Mouse (Mus musculus): ENCODE results near the gene Anapc13.

Gene Anapc13

GRCm38 (mm10) chr9:102625983-102626838 is at the start of gene Anapc13, which contains the start of gene Cep63:
Gene Anapc13, plus strand, starts transcription at chr9:102626296.
Gene Cep63, minus strand, starts transcription at chr9:102626534.
- peak; percentile 94 to 95 for DNase-seq (ENCODE audit: low read depth in 2 of 2, low spot score in 2 of 2)

- DNase-seq (ENCODE audit: low read depth in 2 of 2, low spot score in 2 of 2), result peak in 1 of 2 experiments; percentile 5
These were observed 48.6 kb upstream of the Anapc13 start for GRCm38 (mm10) chr9:102577480-102577879.

- no peak for DNase-seq (ENCODE audit: low read depth in 2 of 2, low spot score in 2 of 2)
These were observed 44.1 kb upstream of the Anapc13 start for GRCm38 (mm10) chr9:102581921-102582469.

GRCm38 (mm10) chr9:102587347-102587746 is 38.7 kb upstream of the Anapc13 start:
- no peak for DNase-seq (ENCODE audit: low read depth in 2 of 2, low spot score in 2 of 2)

GRCm38 (mm10) chr9:102594667-102595393 is 31.3 kb upstream of the Anapc13 start:
- no peak for DNase-seq (ENCODE audit: low read depth in 2 of 2, low spot score in 2 of 2)

- no peak for DNase-seq (ENCODE audit: low read depth in 2 of 2, low spot score in 2 of 2)
These were observed 30.2 kb upstream of the Anapc13 start for GRCm38 (mm10) chr9:102595662-102596436.

GRCm38 (mm10) chr9:102601187-102601586 is 24.9 kb upstream of the Anapc13 start:
- no peak for DNase-seq (ENCODE audit: low read depth in 2 of 2, low spot score in 2 of 2)

- no peak for DNase-seq (ENCODE audit: low read depth in 2 of 2, low spot score in 2 of 2)
These were observed 24.4 kb upstream of the Anapc13 start for GRCm38 (mm10) chr9:102601666-102602065.

GRCm38 (mm10) chr9:102605162-102605561 is 20.9 kb upstream of the Anapc13 start:
- no peak for DNase-seq (ENCODE audit: low read depth in 2 of 2, low spot score in 2 of 2)

GRCm38 (mm10) chr9:102607471-102607870 is 18.6 kb upstream of the Anapc13 start:
- DNase-seq (ENCODE audit: low read depth in 2 of 2, low spot score in 2 of 2), result no peak

- no peak for DNase-seq (ENCODE audit: low read depth in 2 of 2, low spot score in 2 of 2)
These were observed 16.9 kb upstream of the Anapc13 start for GRCm38 (mm10) chr9:102609221-102609620.

- no peak for DNase-seq (ENCODE audit: low read depth in 2 of 2, low spot score in 2 of 2)
These were observed 11.0 kb upstream of the Anapc13 start for GRCm38 (mm10) chr9:102615071-102615470.

- DNase-seq (ENCODE audit: low read depth in 2 of 2, low spot score in 2 of 2), result no peak
These were observed 9.8 kb upstream of the Anapc13 start for GRCm38 (mm10) chr9:102616267-102616666.

GRCm38 (mm10) chr9:102621385-102621784 is 4.7 kb upstream of the Anapc13 start:
- no peak for DNase-seq (ENCODE audit: low read depth in 2 of 2, low spot score in 2 of 2)

GRCm38 (mm10) chr9:102622192-102622857 is 3.8 kb upstream of the Anapc13 start:
- peak; percentile 26 to 47 for DNase-seq (ENCODE audit: low read depth in 2 of 2, low spot score in 2 of 2)

- no peak for DNase-seq (ENCODE audit: low read depth in 2 of 2, low spot score in 2 of 2)
These were observed 3.2 kb upstream of the Anapc13 start for GRCm38 (mm10) chr9:102622876-102623275.

GRCm38 (mm10) chr9:102623581-102623980 is 2.5 kb upstream of the Anapc13 start:
- no peak for DNase-seq (ENCODE audit: low read depth in 2 of 2, low spot score in 2 of 2)

GRCm38 (mm10) chr9:102625401-102625982 is 604 bp upstream of the Anapc13 start:
- no peak for DNase-seq (ENCODE audit: low read depth in 2 of 2, low spot score in 2 of 2)

- DNase-seq (ENCODE audit: low read depth in 2 of 2, low spot score in 2 of 2), result no peak
These were observed 736 bp downstream of the Anapc13 start for GRCm38 (mm10) chr9:102626839-102627225.

GRCm38 (mm10) chr9:102627442-102627841 is 1.3 kb downstream of the Anapc13 start:
- DNase-seq (ENCODE audit: low read depth in 2 of 2, low spot score in 2 of 2), result no peak

Data from CD8-positive naive resting alpha-beta T cell, adult 2 months (primary cell).